Mouse (Mus musculus) ES-E14 (cell line): ENCODE results near the gene Csgalnact2.

ENCODE experiments used
- MAFK ChIP-seq: IDR thresholded peaks from 2 replicates; pipeline ENCODE4 v1.6.1; 2014; ENCODE audit warnings: mild to moderate bottlenecking, low read depth, low read length, inconsistent platforms; ENCODE audit not compliant: insufficient read depth
- ZC3H11A ChIP-seq: IDR thresholded peaks from 2 replicates; pipeline ENCODE4 v1.6.1; 2012; ENCODE audit warnings: low read depth, mild to moderate bottlenecking, inconsistent platforms, low read length, borderline replicate concordance

GRCm38 (mm10) chr6:118127198-118127597 is 11.7 kb downstream of the Csgalnact2 start:
- no peak for TF ChIP-seq ZC3H11A
- TF ChIP-seq MAFK: no peak
